Mouse (Mus musculus): ENCODE measurements around the gene Olfr247.
"Not testable (repeated sequence)": the region's sequence is repeated elsewhere in the genome, so short reads cannot be mapped to it uniquely, and the experiment has no call there.

DNA sequence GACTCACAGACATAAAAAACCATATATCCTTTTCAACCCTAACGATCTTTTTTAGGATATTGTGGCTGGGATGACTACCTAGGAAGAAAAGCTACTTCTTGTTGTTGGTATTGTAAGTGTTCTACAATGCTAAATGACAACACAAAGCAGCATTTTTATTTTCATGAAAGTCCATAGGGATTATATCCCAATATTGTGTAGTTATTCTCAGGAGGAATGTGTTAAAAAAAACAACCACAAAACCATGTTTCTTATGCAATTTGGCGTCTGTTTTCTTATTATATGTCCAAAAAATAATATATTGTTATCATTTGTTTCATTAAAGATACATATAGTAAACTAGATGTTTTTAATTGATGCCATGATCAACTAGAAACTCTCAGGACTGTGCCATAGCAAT, 8.8 kb downstream of the Olfr247 start, which contains the start of gene Olfr819:
- not testable (repeated sequence) for TF ChIP-seq GATA1, TAL1 (IDR thresholded peaks at IDR 0.05; ENCODE audit: low read length)

Data from erythroblast, embryonic 14.5 days (primary cell).